Mouse (Mus musculus): Measurements from ENCODE around the gene Exo1.

The Exo1 gene

DNA sequence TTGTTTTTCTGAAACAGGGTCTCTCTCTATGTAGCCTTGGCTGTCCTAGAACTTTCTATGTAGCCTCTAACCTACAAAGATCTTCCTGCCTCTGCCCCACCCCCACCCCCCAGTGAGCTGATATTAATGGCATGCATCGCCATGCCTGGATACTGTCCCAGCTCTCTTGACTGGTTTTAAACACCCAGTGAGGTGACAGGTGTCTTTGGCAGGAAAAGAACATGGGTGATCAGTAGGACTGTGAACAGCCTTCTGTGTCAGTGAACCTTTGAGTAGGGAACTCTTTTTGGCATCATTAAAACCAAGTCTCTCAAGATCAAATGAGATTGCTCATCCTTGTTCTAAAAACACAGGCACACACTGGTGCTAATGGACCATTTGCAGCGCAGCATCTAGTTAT, 81.4 kb downstream of the Exo1 start:
- DNase-seq = no peak

Measured in cerebellum, adult 8-10 months (tissue).